Mouse (Mus musculus): ENCODE results near the gene Dnase2a.
A peak's percentile ranks its signal among the peaks of the same experiment; 100 is the strongest.
"Not testable (repeated sequence)": the region's sequence is repeated elsewhere in the genome, so short reads cannot be mapped to it uniquely, and the experiment has no call there.

Dnase2a gene

DNA sequence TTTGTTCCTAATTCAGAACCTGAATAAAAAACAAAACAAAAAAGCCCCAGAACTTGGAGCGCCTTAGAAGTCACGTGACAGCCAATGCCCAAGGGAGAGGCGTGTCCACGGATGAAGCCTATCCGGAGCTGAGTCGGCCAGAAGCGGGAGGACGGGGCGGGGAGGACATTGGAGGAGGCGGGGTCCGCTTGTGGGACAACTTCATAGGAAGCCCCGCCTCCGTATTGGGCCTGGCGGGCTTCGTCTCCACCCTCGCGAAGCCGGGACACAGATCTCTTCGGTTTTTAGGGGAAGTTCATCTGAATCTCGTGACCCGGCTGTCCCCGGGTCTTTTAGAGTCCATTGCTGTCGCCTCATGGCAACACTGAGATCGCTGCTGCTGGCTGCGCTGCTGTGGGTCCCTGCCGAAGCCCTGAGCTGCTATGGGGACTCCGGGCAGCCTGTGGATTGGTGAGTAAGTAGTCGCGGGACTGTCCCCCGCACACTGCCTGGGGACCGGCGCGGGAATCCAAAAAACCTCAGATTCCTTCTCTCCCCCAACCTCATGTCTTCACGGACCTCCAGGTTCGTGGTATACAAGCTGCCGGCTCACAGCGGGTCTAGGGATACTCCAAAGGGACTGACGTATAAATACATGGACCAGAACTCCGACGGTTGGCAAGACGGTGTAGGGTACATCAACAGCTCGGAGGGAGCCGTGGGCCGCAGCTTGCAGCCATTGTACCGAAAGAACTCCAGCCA lies at the start of gene Dnase2a:
Gene Dnase2a, plus strand, starts transcription at position 140 of the 741 bp plus-strand sequence.
- peak; percentile 100 for DNase-seq

DNA sequence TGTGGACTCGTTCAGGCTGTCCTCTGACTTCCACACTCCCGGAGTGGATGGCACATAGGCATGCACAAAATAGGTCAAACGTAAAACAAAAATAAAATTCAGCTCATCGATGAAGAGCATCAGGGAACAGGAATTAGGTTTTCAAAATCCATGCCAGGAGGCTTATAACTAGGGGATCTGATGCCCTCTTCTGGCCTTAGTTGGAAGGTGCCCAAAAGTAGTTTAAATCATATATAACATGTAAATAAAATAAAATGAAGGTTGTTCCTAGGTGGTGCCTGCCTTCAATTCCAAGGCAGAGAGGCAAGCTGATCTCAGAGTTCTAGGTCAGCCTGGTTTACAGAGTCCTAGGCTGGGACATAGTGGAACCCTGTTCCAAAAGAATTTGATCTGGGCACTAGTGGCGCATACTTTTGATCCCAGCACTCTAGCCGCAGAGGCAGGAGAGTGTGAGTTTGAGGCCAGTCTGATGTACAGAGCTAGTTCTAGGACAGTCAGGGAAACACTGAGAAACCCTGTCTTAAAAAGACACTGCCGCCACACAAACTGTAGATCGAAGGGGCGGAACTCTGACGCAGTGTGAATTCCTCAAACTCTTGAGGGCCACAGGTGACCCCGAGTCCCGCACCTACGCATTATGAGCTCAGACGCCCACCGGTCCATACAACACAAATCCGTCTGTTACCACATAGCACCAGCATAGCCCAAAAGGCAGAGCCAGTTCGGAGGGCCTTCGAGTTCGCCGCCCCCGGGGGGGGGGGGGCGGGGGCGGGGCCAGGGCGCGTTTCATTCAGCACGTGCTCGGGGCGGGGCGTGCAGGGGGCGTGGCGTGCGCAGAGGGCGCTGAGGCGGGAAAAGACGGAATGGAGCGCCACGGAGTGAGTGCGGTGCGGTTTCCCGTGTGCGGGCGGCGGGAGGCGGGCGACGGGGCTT lies 36.7 kb upstream of the Dnase2a start, which contains the start of gene Syce2:
Gene Syce2, plus strand, starts transcription at position 736 of the 933 bp plus-strand sequence.
- DNase-seq, result peak; percentile 96

DNA sequence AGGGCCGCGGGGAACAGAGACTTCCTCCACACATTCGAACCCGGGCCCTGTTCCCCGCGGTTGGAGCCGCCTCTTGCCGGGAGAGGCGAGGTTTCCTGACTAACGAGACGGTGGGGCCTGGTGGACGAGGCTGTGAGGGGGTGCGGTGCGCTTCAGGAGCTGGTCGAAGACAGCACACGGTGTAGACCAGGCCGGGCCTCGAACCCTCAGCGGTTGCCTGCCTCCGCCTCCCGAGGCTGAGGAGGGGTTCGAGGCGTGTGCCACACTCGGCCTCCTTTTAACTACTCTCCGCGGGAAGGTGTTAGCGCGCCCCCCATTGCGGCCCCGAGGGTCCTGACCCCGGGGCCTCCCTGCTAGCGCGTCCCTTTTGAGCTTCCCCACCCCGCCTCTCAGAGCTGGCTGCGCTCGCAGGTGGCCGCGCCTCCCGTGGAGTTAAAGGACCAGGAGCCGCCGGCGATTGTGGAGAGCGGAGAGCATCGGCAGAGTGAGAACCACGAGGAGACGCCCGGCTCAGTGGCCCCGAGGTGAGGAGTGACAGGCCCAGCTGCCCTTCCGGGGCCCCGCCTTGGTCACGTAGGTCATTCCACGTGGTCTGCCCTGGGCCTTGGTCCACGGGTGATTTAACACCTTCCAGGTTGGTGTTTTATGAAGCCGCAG lies 35.9 kb upstream of the Dnase2a start:
- DNase-seq, result peak; percentile 92

DNA sequence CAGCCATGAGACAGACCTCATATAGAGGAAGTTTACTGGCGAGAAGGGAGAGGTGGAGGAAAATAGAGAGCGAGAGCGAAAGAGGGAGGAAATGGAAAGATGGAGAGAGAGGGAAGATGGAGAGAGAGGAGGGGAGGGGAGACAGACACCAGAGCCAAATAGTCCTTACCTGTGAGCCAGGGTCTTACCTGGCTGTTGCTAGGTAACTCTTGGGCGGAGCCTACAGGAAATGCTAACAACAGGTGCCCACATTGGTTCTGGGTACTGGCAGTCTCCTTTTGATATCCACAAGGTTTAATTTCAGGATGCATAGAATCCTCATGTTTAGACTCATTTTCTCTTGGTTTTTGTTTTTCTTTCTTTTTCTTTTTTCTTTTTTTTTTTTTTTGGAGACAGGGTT lies 35.3 kb upstream of the Dnase2a start:
- DNase-seq, result no peak

DNA sequence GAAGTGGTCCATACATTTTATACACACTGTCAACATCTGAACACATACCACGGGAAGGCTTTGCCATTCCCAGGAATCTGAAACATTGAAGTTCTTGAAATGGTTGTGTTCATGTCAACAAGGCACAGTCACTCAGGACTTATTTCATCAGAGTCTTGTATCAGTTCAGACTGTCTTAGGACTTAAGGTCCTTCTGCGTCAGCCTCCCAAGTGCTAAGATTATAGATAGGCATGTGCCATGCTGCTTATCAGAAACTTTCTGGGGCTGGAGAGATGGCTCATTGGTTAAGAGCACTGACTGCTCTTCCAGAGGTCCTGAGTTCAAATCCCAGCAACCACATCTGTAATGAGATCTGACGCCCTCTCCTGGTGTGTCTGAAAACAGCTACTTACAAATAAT lies 34.0 kb upstream of the Dnase2a start:
- no peak for DNase-seq

DNA sequence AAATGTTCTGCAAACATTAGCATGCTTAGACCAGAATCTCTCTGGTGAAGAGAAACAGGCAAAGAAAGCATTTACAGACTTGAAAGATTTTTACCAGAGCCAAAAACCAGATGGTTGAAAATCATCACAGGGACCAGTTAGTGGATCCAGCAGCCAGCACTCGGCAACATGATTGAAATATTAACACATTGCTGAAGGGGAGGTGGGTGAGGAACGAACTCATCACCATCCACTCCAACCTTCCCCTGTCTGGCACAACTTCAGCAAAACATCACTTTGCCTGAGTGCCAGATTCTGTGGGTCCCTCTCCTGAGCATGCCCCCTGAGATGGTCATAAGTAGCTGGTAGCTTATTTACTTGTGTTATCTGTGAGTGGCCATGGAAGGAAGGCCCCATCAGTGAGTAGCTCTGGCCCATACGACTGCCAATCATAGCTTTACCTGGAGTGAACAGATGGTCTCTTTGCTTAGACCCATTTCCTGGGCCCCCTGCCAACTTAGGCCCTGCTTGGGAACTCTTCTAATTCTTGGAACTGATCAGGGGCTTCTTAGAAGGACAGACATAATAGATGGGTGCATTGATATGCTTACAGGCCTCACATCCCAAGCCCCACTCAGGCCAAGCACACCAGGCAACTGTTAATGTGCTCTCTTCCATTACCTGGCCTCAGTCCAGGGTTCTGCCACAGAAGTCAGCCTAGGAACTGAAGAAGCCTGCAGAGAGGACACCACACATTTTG lies 30.9 kb upstream of the Dnase2a start:
- DNase-seq, result no peak

DNA sequence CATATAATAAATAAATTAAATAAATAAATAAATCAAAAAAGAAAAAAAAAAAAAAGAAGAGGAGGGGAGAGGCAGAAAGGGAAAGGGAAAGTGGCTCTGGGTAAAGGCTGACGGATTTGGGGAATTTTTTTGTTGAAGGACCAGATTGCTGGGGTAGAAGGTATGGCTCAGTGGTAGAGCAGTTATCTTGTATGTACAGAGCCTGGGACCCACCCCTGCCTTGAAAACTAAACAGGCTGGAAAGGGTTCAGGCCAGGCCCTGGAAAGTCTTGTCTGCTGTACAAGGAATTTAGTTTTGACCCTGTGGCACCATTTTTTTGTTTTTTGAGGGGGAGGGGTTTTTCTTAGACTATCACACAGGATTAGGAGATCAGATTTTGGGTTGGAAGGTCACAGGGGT lies 29.4 kb upstream of the Dnase2a start:
- no peak for DNase-seq

DNA sequence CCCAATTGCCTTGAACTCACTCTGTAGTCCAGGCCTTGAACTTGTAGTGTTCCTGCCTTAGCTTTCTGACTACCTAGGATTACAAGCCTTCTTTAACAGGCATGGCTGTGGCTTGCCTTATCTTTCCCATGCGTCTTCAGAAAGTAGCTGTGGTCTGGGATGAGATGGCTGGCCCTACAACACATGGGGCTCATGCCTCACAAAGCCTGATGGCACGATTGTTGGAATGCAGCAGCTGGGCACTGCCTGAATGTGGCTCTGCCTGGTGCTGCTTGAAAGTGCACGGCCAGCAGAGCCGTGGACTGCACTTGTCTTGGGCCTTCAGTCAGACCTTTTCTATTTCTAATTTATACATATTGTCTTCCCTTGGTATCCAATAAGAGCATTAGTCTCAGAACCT lies 23.6 kb upstream of the Dnase2a start:
- DNase-seq, result no peak

DNA sequence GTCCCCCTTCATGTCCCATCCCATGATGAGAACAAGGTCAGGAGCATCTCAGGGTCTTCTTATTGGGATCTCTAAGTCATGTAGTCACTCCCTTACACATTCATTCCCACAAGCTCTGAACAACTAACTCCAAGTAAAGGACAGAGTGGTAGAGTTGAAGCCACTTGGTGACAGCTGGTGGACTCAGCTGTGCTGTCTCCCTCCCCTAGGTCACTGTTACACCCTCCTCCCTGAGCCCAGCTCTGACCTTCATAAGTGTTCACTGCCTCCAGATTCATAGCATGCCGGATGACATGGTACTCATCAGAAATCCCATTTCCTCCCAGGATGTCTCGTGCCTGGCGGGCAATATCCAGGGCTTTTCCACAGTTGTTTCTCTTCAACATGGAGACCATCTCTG lies 20.1 kb upstream of the Dnase2a start:
- DNase-seq, result no peak

DNA sequence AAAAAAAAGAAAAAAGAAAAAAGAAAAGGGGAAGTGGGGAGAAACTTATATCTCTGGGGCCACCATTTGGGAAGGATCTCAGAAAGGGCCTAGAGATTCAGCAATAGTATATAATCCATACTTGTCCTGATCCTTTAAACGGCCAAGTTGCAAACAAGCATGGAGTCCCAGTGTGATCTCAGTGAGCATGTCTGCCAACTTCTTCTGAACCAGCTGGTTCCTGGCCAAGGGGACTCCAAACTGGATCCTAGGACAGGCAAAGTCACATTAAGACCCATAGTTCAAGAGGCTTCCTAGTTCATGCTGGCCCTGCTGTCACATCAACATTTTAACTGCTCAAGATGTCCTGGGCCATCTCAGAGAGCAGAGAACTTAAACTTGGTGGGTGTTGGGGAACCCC lies 19.2 kb upstream of the Dnase2a start:
- DNase-seq, result no peak

DNA sequence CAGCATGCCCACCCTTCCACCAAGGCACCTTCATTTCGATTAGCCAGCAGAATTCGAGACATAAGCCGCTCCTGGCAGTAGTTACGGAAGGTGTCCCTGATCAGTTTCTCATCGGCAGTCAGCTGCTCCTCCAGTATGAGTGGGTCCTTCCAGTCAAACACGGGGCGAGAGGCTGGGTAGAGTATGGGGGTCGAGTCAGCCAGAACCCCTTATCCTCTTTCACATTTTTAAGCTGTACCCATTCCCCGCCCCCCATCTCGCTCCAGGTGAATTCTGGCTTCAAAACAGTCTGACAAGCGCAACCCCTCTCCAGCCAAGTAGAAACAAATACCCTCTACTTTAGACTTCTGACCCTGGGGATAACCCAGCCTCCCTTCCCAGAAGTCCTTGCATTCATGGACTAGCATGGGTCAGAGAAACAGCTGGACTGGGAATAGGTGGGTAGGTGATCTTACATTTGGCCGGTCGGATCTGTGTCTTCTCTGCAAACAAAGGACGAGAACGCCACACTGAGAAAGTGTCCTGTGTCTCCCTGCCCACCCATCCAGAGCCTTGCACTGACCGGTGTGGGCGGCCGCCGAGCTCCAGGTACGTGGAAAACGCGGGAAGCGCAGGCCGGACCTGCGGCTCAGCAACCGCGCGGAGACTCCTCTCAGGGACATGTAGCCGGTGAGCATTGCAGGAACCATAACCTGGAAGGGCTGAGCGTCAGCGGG lies 15.2 kb upstream of the Dnase2a start:
- DNase-seq, result peak; percentile 92

DNA sequence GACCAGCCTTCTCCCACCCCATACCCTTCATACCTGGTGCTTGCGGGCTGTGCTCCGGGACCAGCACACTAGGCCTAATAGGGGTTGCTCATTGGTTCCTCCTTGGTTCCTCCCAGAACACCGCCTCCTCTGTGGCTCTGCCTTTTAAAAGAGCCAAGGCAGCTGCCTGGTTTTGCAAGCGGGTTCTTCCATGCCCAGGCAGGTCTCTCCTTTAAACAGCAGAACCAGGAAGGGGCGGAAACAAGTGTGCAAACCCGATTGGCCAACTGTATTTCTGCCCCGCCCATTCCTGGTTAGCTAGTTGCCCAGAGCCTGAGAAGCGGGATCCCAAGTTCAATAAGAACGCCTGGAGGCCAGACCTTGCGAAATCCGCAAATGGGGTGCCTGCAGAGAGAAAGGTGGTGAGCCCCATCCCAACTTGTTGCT lies 14.6 kb upstream of the Dnase2a start, which contains the start of gene Gcdh:
Gene Gcdh, minus strand, starts transcription at position 213 of the 426 bp plus-strand sequence.
- peak; percentile 100 for DNase-seq

DNA sequence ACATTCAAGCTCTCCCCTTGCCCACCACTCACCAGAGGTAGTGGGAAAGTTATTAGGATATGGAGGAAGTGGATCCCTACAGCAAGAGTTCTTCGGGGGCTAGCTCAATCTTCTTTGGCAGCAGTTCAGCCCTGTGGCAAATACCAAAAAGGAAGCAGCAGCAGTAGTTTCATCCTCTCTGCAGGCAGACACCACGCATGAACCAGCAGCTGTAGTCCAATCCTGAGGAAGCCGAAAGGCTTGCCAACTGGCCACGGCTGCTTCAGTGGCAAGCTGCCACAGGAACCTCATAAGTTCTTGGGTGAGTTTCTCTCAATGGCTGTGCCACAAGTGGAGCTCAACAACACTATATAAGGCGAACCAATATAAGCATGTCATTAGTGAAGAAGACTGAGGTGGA lies 12.4 kb upstream of the Dnase2a start:
- DNase-seq, result no peak

DNA sequence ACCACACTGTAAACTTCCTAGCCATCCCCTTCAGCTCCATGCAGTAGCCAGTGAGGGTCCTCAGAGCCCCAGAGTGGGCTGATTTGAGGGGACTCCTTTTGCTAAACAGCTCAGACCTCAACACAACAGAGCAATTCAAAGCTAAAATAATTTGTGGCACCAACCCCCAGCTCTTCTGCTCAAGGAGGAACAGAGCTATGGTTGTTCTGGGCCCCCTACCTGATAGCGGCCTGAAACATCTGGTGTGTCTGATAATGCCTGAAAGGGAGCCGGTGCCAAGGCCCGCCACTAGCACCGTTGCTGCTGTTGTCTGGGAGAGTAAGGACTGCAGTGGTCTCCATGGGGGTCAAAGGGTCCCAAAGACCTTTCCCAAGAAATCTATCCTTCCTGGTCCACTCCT lies 7.3 kb upstream of the Dnase2a start:
- no peak for DNase-seq

DNA sequence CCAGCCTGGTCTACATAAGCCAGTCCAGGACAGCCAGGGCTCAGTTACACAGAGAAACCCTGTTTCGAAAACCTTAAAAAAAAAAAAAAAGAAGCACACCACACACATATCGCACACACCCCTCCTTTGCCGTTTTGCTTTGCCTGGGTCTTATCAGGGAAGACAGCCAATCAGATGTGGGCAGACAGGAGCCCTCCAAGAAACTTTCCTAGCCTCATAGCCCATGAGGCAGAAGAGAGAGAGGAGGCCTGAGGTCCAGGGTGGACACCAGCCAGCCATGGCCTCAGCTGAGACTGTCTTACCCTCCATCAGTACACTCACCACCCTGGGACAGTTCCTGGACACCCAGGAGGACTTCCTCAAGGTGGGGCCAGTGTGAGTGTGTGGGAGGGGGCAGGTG lies 6.6 kb upstream of the Dnase2a start, which contains the start of gene Klf1:
Gene Klf1, plus strand, starts transcription at position 177 of the 400 bp plus-strand sequence.
- no peak for DNase-seq

DNA sequence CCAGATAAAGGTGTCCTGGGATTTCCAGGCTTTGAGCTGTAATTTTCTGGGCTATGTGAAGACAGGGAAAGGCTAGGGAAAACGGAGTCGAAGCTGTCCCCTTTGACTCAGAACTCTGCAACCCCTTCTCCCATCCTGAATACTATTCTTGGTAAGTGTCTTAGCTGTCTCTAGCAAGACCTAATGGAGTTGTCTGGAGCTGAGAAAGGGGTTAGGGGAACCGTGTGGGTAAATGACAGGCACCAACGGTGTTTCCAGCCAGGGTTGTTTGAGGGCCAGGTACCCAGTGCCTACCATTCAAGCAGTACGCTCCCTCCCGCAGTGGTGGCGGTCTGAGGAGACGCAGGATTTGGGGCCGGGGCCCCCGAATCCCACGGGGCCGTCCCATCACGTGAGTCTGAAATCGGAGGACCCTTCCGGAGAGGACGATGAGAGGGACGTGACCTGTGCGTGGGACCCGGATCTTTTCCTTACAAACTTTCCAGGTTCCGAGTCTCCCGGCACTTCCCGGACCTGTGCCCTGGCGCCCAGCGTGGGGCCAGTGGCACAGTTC lies 5.9 kb upstream of the Dnase2a start:
- no peak for DNase-seq

DNA sequence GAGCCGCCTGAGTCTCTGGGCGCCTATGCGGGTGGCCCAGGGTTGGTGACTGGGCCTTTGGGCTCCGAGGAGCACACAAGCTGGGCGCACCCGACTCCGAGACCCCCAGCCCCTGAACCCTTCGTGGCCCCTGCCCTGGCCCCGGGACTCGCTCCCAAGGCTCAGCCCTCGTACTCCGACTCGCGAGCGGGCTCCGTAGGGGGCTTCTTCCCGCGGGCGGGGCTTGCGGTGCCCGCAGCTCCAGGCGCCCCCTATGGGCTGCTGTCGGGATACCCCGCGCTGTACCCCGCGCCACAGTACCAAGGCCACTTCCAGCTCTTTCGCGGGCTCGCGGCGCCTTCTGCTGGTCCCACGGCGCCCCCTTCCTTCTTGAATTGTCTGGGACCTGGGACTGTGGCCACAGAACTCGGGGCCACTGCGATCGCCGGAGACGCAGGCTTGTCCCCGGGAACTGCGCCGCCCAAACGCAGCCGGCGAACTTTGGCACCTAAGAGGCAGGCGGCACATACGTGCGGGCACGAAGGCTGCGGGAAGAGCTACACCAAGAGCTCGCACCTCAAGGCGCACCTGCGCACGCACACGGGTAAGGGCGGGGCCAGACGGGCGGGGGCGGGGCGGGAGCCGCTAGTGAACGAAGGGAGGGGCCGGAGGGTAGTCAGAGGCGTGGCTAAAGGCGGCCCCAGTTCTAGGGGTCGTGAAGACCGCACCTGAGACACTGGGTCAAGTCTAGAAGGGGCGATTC lies 5.3 kb upstream of the Dnase2a start:
- peak; percentile 99 for DNase-seq

DNA sequence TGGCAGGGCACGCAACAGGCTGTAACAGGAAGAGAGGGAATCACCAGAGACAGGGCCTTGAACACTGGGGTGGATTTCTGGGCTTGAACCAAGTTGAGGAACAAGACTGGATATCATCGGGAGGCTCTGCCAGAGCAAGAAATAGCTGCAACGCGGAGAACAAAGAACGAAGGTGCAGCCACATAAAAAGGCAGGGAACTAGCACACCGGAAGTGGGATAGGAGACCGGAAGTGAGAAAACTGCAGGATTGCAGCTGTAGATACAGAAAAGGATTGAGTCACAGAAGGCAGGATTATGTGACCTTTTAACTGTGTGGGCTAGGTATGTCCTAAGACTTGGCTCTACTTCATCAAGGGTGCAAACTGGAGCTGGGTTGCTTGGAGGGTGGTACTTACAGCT lies 4.0 kb upstream of the Dnase2a start:
- DNase-seq, result no peak

DNA sequence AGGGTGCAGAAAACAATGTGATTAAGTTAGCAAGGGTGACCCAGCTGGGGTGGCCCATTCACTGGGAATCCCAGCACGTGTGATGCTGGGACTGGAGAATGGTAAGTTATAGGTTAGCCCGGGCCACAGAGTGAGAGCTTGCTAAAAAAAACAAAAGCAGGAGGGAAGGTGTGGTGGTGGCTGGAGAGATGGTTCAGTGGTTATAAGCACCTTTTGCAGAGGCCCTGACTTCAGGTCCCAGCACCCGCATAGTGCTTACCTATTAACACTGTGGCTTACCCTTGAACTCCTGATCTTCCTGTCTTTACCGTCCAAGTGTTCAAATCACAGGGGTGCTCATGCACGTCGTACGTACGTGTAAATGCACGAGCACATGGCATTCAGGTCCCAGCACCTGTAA lies 1.3 kb upstream of the Dnase2a start:
- no peak for DNase-seq

DNA sequence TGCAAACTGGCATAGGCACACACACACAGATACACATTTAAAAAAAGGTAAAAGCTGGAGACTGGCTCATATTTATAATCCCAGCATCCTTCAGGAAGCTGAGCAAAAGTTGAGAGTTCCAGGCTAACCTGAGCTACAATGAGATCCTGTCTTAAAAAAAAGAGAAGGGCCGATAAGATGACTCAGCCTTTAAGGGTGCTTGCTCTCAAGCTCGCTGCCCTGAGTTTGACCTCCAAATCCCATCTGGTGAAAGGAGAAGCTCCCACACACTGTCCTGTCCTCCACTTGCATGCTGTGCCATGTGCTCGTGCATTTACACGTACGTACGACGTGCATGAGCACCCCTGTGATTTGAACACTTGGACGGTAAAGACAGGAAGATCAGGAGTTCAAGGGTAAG lies 867 bp upstream of the Dnase2a start:
- DNase-seq, result no peak

DNA sequence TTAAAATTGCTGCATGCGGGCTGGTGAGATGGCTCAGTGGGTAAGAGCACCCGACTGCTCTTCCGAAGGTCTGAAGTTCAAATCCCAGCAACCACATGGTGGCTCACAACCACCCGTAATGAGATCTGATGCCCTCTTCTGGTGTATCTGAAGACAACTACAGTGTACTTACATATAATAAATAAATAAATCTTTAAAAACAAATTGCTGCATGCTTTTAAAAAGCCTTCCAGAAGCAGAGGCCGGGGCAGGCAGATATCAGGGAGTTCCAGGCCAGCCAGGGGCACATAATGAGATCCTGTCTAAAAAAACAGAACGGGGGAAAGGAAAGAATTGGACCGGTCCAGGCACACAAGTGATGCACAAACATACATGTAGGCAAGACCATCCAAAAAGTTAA lies 381 bp upstream of the Dnase2a start:
- DNase-seq, result not testable (repeated sequence)
